Mouse (Mus musculus) gastrocnemius, adult 8-10 months (tissue): ENCODE results near the gene Zglp1. TPM values are rescaled to one million over a fixed set of nuclear protein-coding genes. Genes with fewer than 3 reads are reported as not detected.

Source experiments
- DNase-seq, 2 experiments: peaks; one replicate each; pipeline ENCODE4 v3.0.0; 2022; ENCODE audit warnings: low spot score in 2 of 2
- microRNA-seq: library from miRNA; unstranded; fragments of <30 nt; microRNA quantifications from one replicate; pipeline ENCODE4 v1.2.0, GENCODE M21; 2022
- total RNA-seq, 4 experiments: library from RNA; stranded (reverse); gene quantifications; 2 replicates each; pipeline ENCODE4 v1.2.4; 2022

Gene Zglp1
- total RNA-seq, 4 experiments from 2014 or later: not detected

- no peak for DNase-seq
Observed at GRCm38 (mm10) chr9:21028560-21029110, 38.3 kb downstream of the Zglp1 start.

- DNase-seq: no peak
Observed at GRCm38 (mm10) chr9:21027774-21028290, 39.1 kb downstream of the Zglp1 start.

GRCm38 (mm10) chr9:21026849-21027248 is 40.0 kb downstream of the Zglp1 start:
- DNase-seq: no peak

GRCm38 (mm10) chr9:21025258-21025810 is 41.6 kb downstream of the Zglp1 start:
- DNase-seq: no peak

GRCm38 (mm10) chr9:21022726-21023125 is 44.2 kb downstream of the Zglp1 start:
- no peak for DNase-seq

- no peak for DNase-seq
Observed at GRCm38 (mm10) chr9:21022288-21022687, 44.6 kb downstream of the Zglp1 start.

GRCm38 (mm10) chr9:21021363-21021762 is 45.5 kb downstream of the Zglp1 start:
- no peak for DNase-seq

- DNase-seq: no peak
Observed at GRCm38 (mm10) chr9:21018600-21018999, 48.3 kb downstream of the Zglp1 start.

- no peak for DNase-seq
Observed at GRCm38 (mm10) chr9:21017177-21017575, 49.7 kb downstream of the Zglp1 start.

- DNase-seq: no peak
Observed at GRCm38 (mm10) chr9:21016331-21017176, 50.3 kb downstream of the Zglp1 start.

GRCm38 (mm10) chr9:21015571-21016130 is 51.2 kb downstream of the Zglp1 start, which contains the start of gene Icam1:
Icam1 (plus strand) TSS chr9:21015985.
- peak in 1 of 2 experiments; percentile 45 for DNase-seq

GRCm38 (mm10) chr9:21014691-21015570 is 52.0 kb downstream of the Zglp1 start:
- DNase-seq: peak in 1 of 2 experiments; percentile 32

Small RNAs within 50 kb of the gene (microRNA-seq; reads per million reads assigned to microRNA genes)
- gene Mir1900 (not detected), gene Mir7082 (not detected)

Other genes starting within 250 kb of the Zglp1 start
- gene Rdh8, start 248.6 kb downstream of the Zglp1 start, total RNA-seq: 1 to 10 TPM in 1 of 4 experiments, under 1 TPM in 2, not detected in 1; 0.46 to 1.0 (median 0.80) TPM
- gene A230050P20Rik, start 198.5 kb downstream of the Zglp1 start, total RNA-seq: 1 to 10 TPM in 3 of 4 experiments, under 1 TPM in 1; 0.53 to 2.7 (median 1.5) TPM
- gene Angptl6, start 187.4 kb downstream of the Zglp1 start, total RNA-seq: 1 to 10 TPM; 6.5 to 7.6 (median 7.1) TPM
- gene Ppan, start 178.9 kb downstream of the Zglp1 start, total RNA-seq: 10 to 100 TPM in 1 of 4 experiments, 1 to 10 TPM in 3; 6.8 to 10.9 (median 8.3) TPM
- gene Eif3g, start 168.5 kb downstream of the Zglp1 start, total RNA-seq: 100 to 1,000 TPM in 3 of 4 experiments, 10 to 100 TPM in 1; 95.7 to 105 (median 102) TPM
- gene Dnmt1, start 107.2 kb downstream of the Zglp1 start, total RNA-seq: 1 to 10 TPM; 5.5 to 6.0 (median 5.8) TPM
- gene S1pr2, start 90.3 kb downstream of the Zglp1 start, total RNA-seq: 1 to 10 TPM in 1 of 4 experiments, under 1 TPM in 3; 0.46 to 1.1 (median 0.74) TPM
- gene Mrpl4, start 64.4 kb downstream of the Zglp1 start, total RNA-seq: 10 to 100 TPM; 53.7 to 58.9 (median 55.7) TPM
- gene Icam1, start 51.1 kb downstream of the Zglp1 start, total RNA-seq: 1 to 10 TPM; 1.3 to 2.3 (median 1.4) TPM
- gene Icam4, start 37.7 kb downstream of the Zglp1 start, total RNA-seq: 1 to 10 TPM; 1.3 to 2.7 (median 1.8) TPM
- under 1 TPM in 1 of 4 experiments, not detected in 3; 0.08 TPM for gene Icam5, start 35.0 kb downstream of the Zglp1 start, total RNA-seq
- under 1 TPM in 2 of 4 experiments, not detected in 2; 0.19 to 0.39 TPM for gene Gm49373, start 6.0 kb upstream of the Zglp1 start, total RNA-seq
- 10 to 100 TPM; 47.9 to 55.2 (median 51.4) TPM for gene Fdx1l, start 6.5 kb upstream of the Zglp1 start, total RNA-seq
- gene Gm38431, start 24.9 kb upstream of the Zglp1 start, total RNA-seq: 1 to 10 TPM in 1 of 4 experiments, under 1 TPM in 3; 0.15 to 2.5 (median 0.34) TPM
- gene Raver1, start 24.9 kb upstream of the Zglp1 start, total RNA-seq: 10 to 100 TPM; 13.0 to 15.6 (median 14.3) TPM
- 1 to 10 TPM; 4.9 to 6.0 (median 5.8) TPM for gene Tyk2, start 64.2 kb upstream of the Zglp1 start, total RNA-seq
- 100 to 1,000 TPM in 3 of 4 experiments, 10 to 100 TPM in 1; 95.0 to 132 (median 111) TPM for gene Cdc37, start 82.9 kb upstream of the Zglp1 start, total RNA-seq
- gene Pde4a, start 98.6 kb upstream of the Zglp1 start, total RNA-seq: 10 to 100 TPM; 40.7 to 51.5 (median 47.0) TPM
- gene Keap1, start 172.3 kb upstream of the Zglp1 start, total RNA-seq: 10 to 100 TPM; 54.9 to 59.4 (median 57.4) TPM
- under 1 TPM; 0.10 to 0.29 (median 0.15) TPM for gene S1pr5, start 181.3 kb upstream of the Zglp1 start, total RNA-seq
- gene Atg4d, start 198.2 kb upstream of the Zglp1 start, total RNA-seq: 10 to 100 TPM; 74.3 to 87.3 (median 80.7) TPM
- gene Kri1, start 220.9 kb upstream of the Zglp1 start, total RNA-seq: 10 to 100 TPM in 3 of 4 experiments, 1 to 10 TPM in 1; 8.4 to 13.0 (median 11.4) TPM
- 10 to 100 TPM in 3 of 4 experiments, 1 to 10 TPM in 1; 8.8 to 10.7 (median 10.6) TPM for gene Cdkn2d, start 224.3 kb upstream of the Zglp1 start, total RNA-seq
- gene Ap1m2, start 245.2 kb upstream of the Zglp1 start, total RNA-seq: not detected